Mouse (Mus musculus): ENCODE data around the gene Sorbs2. TPM values are rescaled to one million over a fixed set of nuclear protein-coding genes. Genes with fewer than 3 reads are reported as not detected.
A peak's percentile ranks its signal among the peaks of the same experiment; 100 is the strongest.

The Sorbs2 gene
- polyA plus RNA-seq, 1 experiment from 2014 or later = 16.7 TPM

DNA sequence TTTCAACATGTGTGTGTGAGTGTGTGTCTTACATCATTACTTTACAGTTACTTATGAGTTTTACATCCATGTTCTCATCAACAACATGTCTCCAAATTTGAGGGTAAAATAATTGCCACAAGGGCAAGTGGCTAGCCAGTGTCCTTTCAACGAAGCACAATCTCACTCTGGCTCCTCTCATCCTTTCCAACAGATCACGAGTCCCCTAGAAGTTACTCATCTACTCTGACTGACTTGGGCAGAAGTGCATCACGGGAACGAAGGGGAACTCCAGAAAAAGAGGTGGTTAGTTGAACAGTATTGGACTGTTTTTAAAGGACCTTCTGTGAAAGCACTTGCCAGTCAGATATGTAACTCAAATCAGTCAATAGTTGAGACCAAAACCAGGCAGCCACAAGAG, 291.9 kb downstream of the Sorbs2 start:
- no peaks in the 10 kb centered on the region for H3K27me3 ChIP-seq (ENCODE audit: low read depth, poor library complexity, severe bottlenecking)
- H3K9me3 ChIP-seq (replicated peaks) = no peaks in the 10 kb centered on the region
- H3K4me1 ChIP-seq = no peaks in the 10 kb centered on the region
- H3K4me3 ChIP-seq = no peak overlapping the region
- WGBS = 88% methylated on average over 4 of the region's 4 CpGs
- H3K36me3 ChIP-seq = 0 out of 2 replicates have a peak, but pooled peaks cover 2% of the 10 kb centered on the region
- no peak overlapping the region for H3K27ac ChIP-seq
- DNase-seq (ENCODE audit: low spot score) = no peak

DNA sequence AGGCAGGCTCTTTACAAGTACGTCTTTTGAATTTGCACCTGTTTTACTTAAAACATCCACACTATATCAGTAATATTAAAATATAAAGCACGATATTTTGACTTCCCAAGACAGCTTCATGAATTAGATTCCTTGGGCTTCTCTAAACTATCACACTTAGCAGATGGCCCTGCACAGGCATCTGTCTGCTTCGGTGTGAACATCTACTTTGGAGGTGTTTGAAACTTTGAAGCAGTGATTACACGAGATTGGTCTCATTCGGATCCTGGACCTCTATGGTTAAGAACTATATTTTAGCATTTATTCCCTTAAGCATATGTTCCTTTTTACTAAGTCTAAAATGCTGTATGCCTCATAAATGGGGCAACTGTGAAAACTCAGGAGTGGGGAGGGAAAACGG, 301.0 kb downstream of the Sorbs2 start:
- no peak for DNase-seq (ENCODE audit: low spot score)
- Histone ChIP-seq H3K4me3 (no peak overlapping the region), H3K4me1 (no peaks in the 10 kb centered on the region), H3K36me3 (no peaks in the 10 kb centered on the region), H3K27me3 (ENCODE audit: low read depth, poor library complexity, severe bottlenecking) (no peaks in the 10 kb centered on the region), H3K9me3 (replicated peaks) (no peaks in the 10 kb centered on the region), H3K27ac (no peak overlapping the region)
- WGBS = 91% methylated on average over 6 of the region's 6 CpGs

DNA sequence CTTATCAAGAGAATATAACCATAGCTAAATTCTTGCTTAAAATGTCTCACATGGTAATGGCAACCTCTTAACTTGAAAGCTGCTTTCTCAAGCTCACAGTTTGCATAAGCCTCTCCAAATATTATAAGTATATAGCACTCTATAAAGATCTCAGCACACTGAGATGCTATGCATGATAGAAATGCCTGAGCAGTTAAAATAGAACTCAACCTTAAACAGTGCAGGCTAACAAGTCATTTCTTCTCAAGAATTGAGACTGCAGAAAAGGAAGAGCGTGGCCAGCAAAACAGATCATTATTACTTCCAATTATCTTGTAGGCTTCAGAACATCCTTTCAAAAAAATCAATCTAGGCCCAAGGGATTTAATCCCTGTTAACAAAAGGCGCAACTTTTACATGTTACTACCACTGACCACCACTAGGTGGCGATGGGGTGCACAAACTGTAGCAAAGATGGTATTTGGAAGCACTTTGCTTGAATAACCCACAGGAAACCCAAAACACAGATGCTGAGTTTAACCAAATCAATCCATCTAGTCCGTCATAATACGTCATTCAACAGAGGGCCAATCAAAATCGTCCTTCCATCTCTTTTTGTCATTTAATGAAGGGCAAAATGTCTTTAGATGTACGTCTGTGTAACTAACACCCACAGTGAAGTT, 309.3 kb downstream of the Sorbs2 start:
- no peaks in the 10 kb centered on the region for H3K9me3 ChIP-seq (replicated peaks)
- peak; percentile 68 for DNase-seq (ENCODE audit: low spot score)
- WGBS = 25% methylated on average over 7 of the region's 7 CpGs

DNA sequence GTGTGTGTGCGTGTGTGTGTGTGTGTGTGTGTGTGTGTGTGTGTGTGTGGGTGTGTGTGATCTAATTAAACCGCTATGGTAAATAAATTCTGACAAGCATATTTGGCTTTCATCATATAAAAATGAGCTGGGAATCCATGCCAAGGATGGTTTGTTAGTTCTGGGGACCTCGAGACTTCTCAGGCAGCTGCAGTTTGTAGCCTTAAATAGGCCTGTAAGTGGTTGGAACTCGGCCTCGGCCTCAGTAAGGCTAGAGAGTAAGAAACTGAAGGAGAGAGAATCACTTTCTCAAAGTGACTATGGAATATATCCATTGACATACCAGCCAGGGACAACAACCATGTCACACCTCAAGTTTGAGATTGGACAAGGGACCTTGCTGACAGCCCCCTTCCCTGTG, 314.1 kb downstream of the Sorbs2 start:
- H3K27me3 ChIP-seq (ENCODE audit: low read depth, poor library complexity, severe bottlenecking) = no peaks in the 10 kb centered on the region
- no peaks in the 10 kb centered on the region for H3K9me3 ChIP-seq (replicated peaks)
- 77% methylated on average over 5 of the region's 5 CpGs for WGBS
- DNase-seq (ENCODE audit: low spot score) = no peak
- no peaks in the 10 kb centered on the region for H3K36me3 ChIP-seq
- H3K27ac ChIP-seq = no peak overlapping the region
- peaks cover 5% of the 10 kb centered on the region; the same call in 1 of the 2 replicates for H3K4me1 ChIP-seq
- H3K4me3 ChIP-seq = no peak overlapping the region

More for the DNA sequence above, 309.3 kb downstream of the Sorbs2 start:
- no peaks in the 10 kb centered on the region for H3K27me3 ChIP-seq (ENCODE audit: low read depth, poor library complexity, severe bottlenecking)
- H3K4me3 ChIP-seq = no peak overlapping the region
- no peak overlapping the region for H3K27ac ChIP-seq
- H3K36me3 ChIP-seq = no peaks in the 10 kb centered on the region
- no peaks in the 10 kb centered on the region; the same call in 1 of the 2 replicates for H3K4me1 ChIP-seq

DNA sequence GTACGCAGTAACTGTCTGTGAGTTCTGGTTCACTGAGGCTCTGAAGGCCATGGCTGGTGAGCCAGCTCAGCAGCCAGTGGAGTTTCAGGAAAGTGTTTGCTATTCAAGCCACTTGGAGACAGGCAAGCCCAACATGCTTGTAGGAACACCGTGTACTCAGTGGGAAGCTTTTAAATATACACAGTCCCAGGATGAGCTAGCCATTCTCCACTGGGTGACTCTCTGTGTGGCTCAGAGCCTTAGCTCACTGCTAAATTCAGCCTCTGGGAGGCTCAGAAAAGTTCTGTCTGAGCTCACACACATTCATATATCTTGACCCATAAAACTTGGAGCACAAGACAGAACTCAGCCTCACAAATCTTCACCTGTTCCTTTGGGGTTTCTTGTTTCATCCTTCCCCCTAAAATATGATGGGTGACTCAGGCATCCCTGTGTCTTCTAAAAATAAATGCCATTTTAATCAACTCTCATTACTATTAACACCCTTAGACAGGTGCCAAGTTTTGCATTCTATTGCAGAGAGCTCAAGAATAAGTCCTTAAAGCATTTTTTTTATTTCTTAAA, 322.5 kb downstream of the Sorbs2 start:
- no peak overlapping the region for H3K27ac ChIP-seq
- no peak overlapping the region for H3K4me3 ChIP-seq
- H3K36me3 ChIP-seq = no peaks in the 10 kb centered on the region
- 93% methylated on average over 2 of the region's 2 CpGs for WGBS
- no peaks in the 10 kb centered on the region for H3K9me3 ChIP-seq (replicated peaks)
- DNase-seq (ENCODE audit: low spot score) = no peak
- H3K27me3 ChIP-seq (ENCODE audit: low read depth, poor library complexity, severe bottlenecking) = no peaks in the 10 kb centered on the region
- peaks cover 5% of the 10 kb centered on the region; the same call in 1 of the 2 replicates for H3K4me1 ChIP-seq

DNA sequence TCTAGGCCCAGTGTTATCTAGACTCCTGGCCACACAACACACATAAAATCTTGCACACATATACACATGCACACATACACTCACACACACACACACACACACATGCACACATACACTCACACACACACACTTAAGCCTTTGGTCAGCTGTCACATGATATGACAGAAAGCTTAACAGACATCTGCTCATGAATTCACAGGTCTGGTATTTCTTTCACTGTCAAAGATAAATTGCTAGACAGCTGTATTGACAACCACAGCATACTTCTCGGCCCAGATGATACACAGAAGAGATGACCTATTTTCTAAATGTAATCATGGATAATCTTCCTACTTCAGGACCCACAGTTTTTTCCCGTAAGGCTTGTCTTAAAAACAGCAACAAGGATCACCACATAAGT, 326.3 kb downstream of the Sorbs2 start:
- no peaks in the 10 kb centered on the region for H3K36me3 ChIP-seq
- no peak overlapping the region for H3K27ac ChIP-seq
- no peaks in the 10 kb centered on the region for H3K4me1 ChIP-seq
- no peak for DNase-seq (ENCODE audit: low spot score)
- H3K27me3 ChIP-seq (ENCODE audit: low read depth, poor library complexity, severe bottlenecking) = no peaks in the 10 kb centered on the region
- no peak overlapping the region for H3K4me3 ChIP-seq
- no peaks in the 10 kb centered on the region for H3K9me3 ChIP-seq (replicated peaks)
- 88% methylated on average over 2 of the region's 2 CpGs for WGBS

DNA sequence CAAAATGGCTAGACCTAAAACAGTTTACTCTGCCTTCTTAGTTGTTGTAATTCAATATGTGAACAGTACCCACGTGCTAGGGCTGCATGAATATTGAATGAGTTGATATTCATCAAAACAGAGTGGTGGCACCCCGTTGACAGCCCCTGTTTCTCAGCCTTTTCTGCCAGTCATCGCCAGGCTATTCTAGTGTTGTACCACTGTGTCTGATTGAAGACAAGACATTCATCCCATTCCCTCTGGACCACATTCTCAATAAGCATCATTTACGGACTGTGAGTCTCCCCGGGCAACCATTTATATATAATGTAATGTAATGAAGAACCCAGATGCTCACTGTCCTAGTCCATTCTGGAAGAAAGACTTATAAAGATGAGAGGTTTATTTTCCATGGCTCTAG, 335.7 kb downstream of the Sorbs2 start:
- H3K36me3 ChIP-seq = no peaks in the 10 kb centered on the region
- no peak overlapping the region for H3K27ac ChIP-seq
- peaks cover 13% of the 10 kb centered on the region; the same call in 1 of the 2 replicates for H3K4me1 ChIP-seq
- no peak for DNase-seq (ENCODE audit: low spot score)
- WGBS = 83% methylated on average over 5 of the region's 5 CpGs
- H3K27me3 ChIP-seq (ENCODE audit: low read depth, poor library complexity, severe bottlenecking) = no peaks in the 10 kb centered on the region
- no peak overlapping the region for H3K4me3 ChIP-seq
- H3K9me3 ChIP-seq (replicated peaks) = no peaks in the 10 kb centered on the region

DNA sequence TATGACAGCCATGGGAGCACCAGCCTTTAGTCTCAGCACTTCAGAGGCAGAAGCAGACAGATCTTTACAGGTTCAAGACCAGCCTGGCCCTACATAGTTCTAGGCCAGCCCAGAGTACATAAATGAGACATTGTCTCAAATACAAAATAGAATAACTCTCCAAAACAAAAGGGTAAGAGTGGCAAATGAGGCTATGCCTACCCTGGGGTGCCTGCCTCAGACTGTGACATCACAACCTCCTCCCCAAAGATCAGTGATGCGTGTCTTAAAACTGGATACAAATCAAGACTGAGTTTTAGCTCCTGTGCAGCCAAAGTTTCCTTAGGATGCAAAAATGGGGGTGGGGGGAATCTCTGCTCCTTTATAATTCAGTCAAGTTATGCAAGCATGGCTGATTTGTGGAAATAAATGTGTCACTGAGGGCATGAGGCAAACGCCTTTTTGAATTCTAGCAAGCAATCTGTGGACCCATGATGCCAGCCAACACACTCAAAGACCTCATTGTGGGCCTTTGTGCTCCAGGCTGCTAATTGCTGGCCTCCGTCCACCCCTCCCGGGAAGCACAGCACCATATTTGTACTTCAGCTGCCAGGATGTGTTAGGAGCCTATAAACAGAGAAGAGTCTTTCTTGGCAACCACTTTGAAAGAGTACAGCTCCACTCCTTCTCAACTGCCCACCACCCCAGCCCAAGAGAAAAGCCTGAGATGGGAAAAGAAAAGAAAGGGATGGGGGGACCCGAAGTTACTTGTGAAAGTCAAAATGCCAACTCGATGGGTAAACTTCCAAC, 336.7 kb downstream of the Sorbs2 start:
- Histone ChIP-seq H3K27me3 (ENCODE audit: low read depth, poor library complexity, severe bottlenecking) (no peaks in the 10 kb centered on the region), H3K4me3 (no peak overlapping the region), H3K9me3 (replicated peaks) (no peaks in the 10 kb centered on the region), H3K27ac (no peak overlapping the region), H3K36me3 (no peaks in the 10 kb centered on the region), H3K4me1 (peaks cover 14% of the 10 kb centered on the region; the same call in 1 of the 2 replicates)
- DNase-seq (ENCODE audit: low spot score) = no peak
- WGBS = 87% methylated on average over 6 of the region's 6 CpGs

DNA sequence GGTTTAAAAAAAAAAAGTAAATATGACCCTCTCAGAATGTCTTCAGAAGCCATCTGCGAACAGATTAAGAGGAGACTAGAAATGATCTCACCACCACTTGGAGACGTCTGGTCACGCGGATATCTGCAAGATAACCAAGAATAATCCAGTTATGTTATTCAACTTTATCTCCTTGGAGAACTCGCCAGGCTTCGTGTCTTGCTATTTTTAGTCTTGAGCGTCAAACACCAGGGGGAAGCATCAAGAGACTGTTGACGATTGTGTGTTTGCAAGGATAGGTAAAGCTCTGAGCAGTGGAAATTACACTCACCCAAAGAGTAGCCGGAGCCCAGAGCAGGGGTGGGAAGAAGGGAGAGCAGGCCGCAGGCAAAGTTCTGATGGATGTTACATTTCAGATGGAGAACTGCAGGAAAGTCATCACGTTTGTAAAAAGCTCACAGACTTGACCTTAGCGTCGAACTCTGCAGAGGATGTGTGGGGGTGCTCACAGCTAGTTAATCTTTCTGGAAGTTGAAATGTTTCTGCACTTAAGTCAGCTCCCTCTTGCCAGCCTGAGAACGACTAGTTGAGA, 337.4 kb downstream of the Sorbs2 start:
- Histone ChIP-seq H3K27ac (0 out of 2 replicates have a peak overlapping the region, but pooled peaks have one; percentile 6), H3K36me3 (no peaks in the 10 kb centered on the region), H3K4me3 (no peak overlapping the region), H3K27me3 (ENCODE audit: low read depth, poor library complexity, severe bottlenecking) (no peaks in the 10 kb centered on the region), H3K4me1 (peaks cover 16% of the 10 kb centered on the region; the same call in 1 of the 2 replicates), H3K9me3 (replicated peaks) (no peaks in the 10 kb centered on the region)
- no peak for DNase-seq (ENCODE audit: low spot score)
- 79% methylated on average over 14 of the region's 14 CpGs for WGBS

DNA sequence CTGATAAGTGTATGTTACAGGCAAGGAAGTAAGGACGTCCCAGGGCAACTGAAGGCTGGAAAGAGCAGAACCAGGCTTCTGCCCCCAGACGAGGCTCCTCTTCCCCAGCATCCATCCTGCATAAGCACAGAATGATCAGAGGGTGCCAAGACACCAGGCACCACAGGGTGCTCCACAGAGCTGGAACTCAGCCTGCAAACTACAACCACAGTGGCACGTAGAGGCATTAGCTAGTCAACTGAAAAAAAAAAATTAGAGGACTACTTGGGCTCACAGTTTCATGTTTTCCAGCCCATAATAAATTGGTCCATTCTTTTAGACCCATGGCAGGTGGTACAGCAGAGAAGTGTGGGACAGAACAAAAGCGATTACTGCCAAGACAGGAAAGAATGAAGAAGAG, 338.3 kb downstream of the Sorbs2 start:
- Histone ChIP-seq H3K9me3 (replicated peaks) (no peaks in the 10 kb centered on the region), H3K4me3 (no peak overlapping the region), H3K4me1 (peaks cover 16% of the 10 kb centered on the region; the same call in 1 of the 2 replicates), H3K27me3 (ENCODE audit: low read depth, poor library complexity, severe bottlenecking) (no peaks in the 10 kb centered on the region), H3K27ac (peak overlapping the region; percentile 42; the same call in 1 of the 2 replicates), H3K36me3 (no peaks in the 10 kb centered on the region)
- 83% methylated on average over 4 of the region's 4 CpGs for WGBS
- no peak for DNase-seq (ENCODE audit: low spot score)

DNA sequence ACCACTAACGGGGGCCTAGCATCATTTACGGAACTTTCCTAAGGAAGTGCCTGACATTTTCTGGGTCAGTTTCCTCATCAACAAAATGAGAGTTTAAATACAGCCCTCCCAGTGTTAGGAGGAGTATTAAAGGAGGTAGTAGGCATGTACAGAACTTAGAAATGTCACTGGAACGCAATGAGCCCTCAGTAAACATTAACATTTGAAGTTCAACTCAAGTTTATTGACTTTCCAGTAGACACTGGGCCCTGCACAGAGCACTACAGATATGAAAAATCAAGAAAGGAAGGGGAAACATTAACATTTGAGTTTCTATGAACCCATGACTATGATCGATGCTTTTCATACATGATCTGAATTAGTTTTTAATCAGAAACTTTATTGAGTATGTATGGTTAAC, 347.5 kb downstream of the Sorbs2 start:
- WGBS = 94% methylated on average over 4 of the region's 4 CpGs
- Histone ChIP-seq H3K9me3 (replicated peaks) (no peaks in the 10 kb centered on the region), H3K4me3 (no peak overlapping the region), H3K4me1 (peaks cover 23% of the 10 kb centered on the region), H3K36me3 (no peaks in the 10 kb centered on the region), H3K27me3 (ENCODE audit: low read depth, poor library complexity, severe bottlenecking) (no peaks in the 10 kb centered on the region), H3K27ac (no peak overlapping the region)
- DNase-seq (ENCODE audit: low spot score) = no peak

DNA sequence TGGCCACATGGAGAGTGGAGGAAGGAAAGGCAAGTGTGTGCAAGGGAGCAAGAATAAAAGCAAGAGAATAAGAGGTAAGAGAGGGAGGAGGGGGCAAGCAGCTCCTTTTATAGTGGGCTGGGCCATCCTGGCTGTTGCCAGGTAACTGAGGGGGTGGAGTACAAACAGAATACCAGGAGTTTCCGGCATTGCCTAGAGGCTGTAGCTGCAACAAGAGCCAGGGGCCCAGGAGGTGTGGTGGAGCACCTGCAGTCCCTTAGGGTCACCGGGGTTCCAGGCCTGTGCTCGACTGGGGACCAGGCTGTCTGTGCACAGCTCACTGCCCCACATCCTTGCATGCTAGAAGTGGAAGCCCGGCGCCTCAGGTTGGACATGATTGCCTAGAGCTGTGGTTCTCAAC, 350.1 kb downstream of the Sorbs2 start:
- no peaks in the 10 kb centered on the region for H3K36me3 ChIP-seq
- peak overlapping the region; percentile 68 for H3K27ac ChIP-seq
- peaks cover 23% of the 10 kb centered on the region for H3K4me1 ChIP-seq
- H3K4me3 ChIP-seq = no peak overlapping the region
- DNase-seq (ENCODE audit: low spot score) = peak; percentile 56
- H3K27me3 ChIP-seq (ENCODE audit: low read depth, poor library complexity, severe bottlenecking) = no peaks in the 10 kb centered on the region
- WGBS = 31% methylated on average over 5 of the region's 5 CpGs
- no peaks in the 10 kb centered on the region for H3K9me3 ChIP-seq (replicated peaks)

DNA sequence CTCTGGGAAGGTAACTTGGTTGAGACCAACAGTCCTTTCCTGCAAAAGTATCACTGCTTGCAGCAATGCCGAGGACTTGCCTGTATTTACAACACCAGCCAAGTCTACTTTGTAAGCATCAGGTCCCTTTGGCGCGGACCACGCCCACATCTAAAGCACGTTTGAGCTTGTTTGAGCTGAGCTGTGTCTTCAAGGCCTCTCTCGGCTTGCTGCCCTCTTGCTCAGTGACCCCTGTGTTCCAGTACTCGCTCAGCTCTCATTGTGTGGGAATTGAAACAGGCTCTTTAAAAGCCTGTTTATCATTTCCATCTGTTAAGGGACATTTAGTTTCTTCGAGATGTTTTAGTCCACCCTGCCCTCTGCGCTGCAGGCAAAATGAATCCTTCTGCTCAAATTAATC, 350.8 kb downstream of the Sorbs2 start:
- Histone ChIP-seq H3K4me1 (peaks cover 23% of the 10 kb centered on the region), H3K4me3 (no peak overlapping the region), H3K27ac (peak overlapping the region; percentile 68), H3K36me3 (no peaks in the 10 kb centered on the region), H3K9me3 (replicated peaks) (no peaks in the 10 kb centered on the region), H3K27me3 (ENCODE audit: low read depth, poor library complexity, severe bottlenecking) (no peaks in the 10 kb centered on the region)
- 20% methylated on average over 9 of the region's 9 CpGs for WGBS
- peak; percentile 58 for DNase-seq (ENCODE audit: low spot score)

Measured in limb, embryonic 10.5 days (tissue).